In genomic region chr3:101704326-101704725, GRCm38 (mm10) we compare ENCODE assay signal across 16 mouse cellular contexts.
"Had no signal": no experiment of that assay in that cellular context is flagged by ENCODE, and none has a peak within 500 bp of the region (broad histone marks: within the 10 kb centered on the region; RNA-seq: fewer than 3 reads in every experiment).

No protein-coding gene starts in this region.

- DNase-seq: kidney, postnatal 10 days; layer of hippocampus, postnatal 36 days; liver, embryonic 13.5 days; lung, adult 2 months; lung, postnatal 14 days; lung, postnatal 4 days; retina, postnatal 1 day; right cerebral cortex, postnatal 25 days; spleen, adult 18-20 months; thymus, postnatal 25 days had no signal

- H3K9me3 ChIP-seq: liver, embryonic 13.5 days; midbrain, embryonic 12.5 days; midbrain, embryonic 15.5 days; neural tube, embryonic 13.5 days; stomach, embryonic 15.5 days had no signal

- H3K27ac ChIP-seq: left cerebral cortex, adult 2 months; liver, embryonic 13.5 days; midbrain, embryonic 12.5 days; midbrain, embryonic 15.5 days; neural tube, embryonic 13.5 days; stomach, embryonic 15.5 days had no signal

- ATAC-seq: midbrain, embryonic 15.5 days had no signal

- H3K4me3 ChIP-seq: left cerebral cortex, adult 2 months; liver, embryonic 13.5 days; midbrain, embryonic 12.5 days; midbrain, embryonic 15.5 days; myocyte; neural tube, embryonic 13.5 days; stomach, embryonic 15.5 days had no signal

- H3K9ac ChIP-seq: liver, embryonic 13.5 days; midbrain, embryonic 12.5 days; midbrain, embryonic 15.5 days; neural tube, embryonic 13.5 days; stomach, embryonic 15.5 days had no signal

- H3K36me3 ChIP-seq: liver, embryonic 13.5 days; midbrain, embryonic 12.5 days; midbrain, embryonic 15.5 days; neural tube, embryonic 13.5 days; stomach, embryonic 15.5 days had no signal

- H3K27me3 ChIP-seq: liver, embryonic 13.5 days; midbrain, embryonic 12.5 days; midbrain, embryonic 15.5 days; neural tube, embryonic 13.5 days; stomach, embryonic 15.5 days had no signal

- H3K4me2 ChIP-seq: liver, embryonic 13.5 days; midbrain, embryonic 12.5 days; midbrain, embryonic 15.5 days; neural tube, embryonic 13.5 days; stomach, embryonic 15.5 days had no signal
